Mouse (Mus musculus) olfactory bulb, adult 2 months (tissue): Measurements from ENCODE around the gene Gm10135.

ENCODE experiments used
- CTCF ChIP-seq: fragments of 200-500 bp; IDR thresholded peaks from 2 replicates; pipeline ENCODE4 v1.5.1; 2012; ENCODE audit warnings: low read depth, mild to moderate bottlenecking, low read length, moderate library complexity; ENCODE audit not compliant: insufficient read depth
- POLR2A ChIP-seq: fragments of 200-500 bp; IDR thresholded peaks from 2 replicates; pipeline ENCODE4 v1.6.1; 2012; ENCODE audit warnings: mild to moderate bottlenecking, low read depth, low read length, moderate library complexity; ENCODE audit not compliant: insufficient read depth

GRCm38 (mm10) chr5:72939311-72939710, 35.2 kb downstream of the Gm10135 start:
- TF ChIP-seq CTCF (no peak), POLR2A (no peak)
